Mouse (Mus musculus) kidney, embryonic 16.5 days (tissue): ENCODE measurements around the gene Itgam. TPM values are rescaled to one million over a fixed set of nuclear protein-coding genes. Genes with fewer than 3 reads are reported as not detected.
A peak's percentile ranks its signal among the peaks of the same experiment; 100 is the strongest.

Experiments used
- ATAC-seq: fragments of 200-750 bp; cut with Nextera tagmentation; 2 replicates; pipeline ENCODE4 v1.8.0; 2017; ENCODE audit warnings: moderate TSS enrichment; ENCODE audit not compliant: low FRiP score, low TSS enrichment
- H3K27ac ChIP-seq: fragments of 300-500 bp; sonication (generic); 2 replicates; pipeline ENCODE4 v1.5.1; 2014; ENCODE audit warnings: low read length
- H3K27me3 ChIP-seq: fragments of 300-500 bp; sonication (generic); 2 replicates; pipeline ENCODE4 v1.6.1; 2014; ENCODE audit warnings: low read length, control low read depth, mixed read lengths; ENCODE audit not compliant: insufficient read depth
- H3K36me3 ChIP-seq: fragments of 300-500 bp; sonication (generic); 2 replicates; pipeline ENCODE4 v1.6.1; 2014; ENCODE audit warnings: low read length, control low read depth, mixed read lengths; ENCODE audit not compliant: insufficient read depth
- H3K4me1 ChIP-seq: fragments of 300-500 bp; sonication (generic); 2 replicates; pipeline ENCODE4 v1.6.1; 2014; ENCODE audit warnings: low read length, control low read depth, mixed read lengths; ENCODE audit not compliant: insufficient read depth
- H3K4me2 ChIP-seq: fragments of 300-500 bp; sonication (generic); replicated peaks from 2 replicates; pipeline ENCODE4 v1.6.1; 2014; ENCODE audit warnings: low read depth, low read length
- H3K4me3 ChIP-seq: fragments of 300-500 bp; sonication (generic); 2 replicates; pipeline ENCODE4 v1.5.1; 2014; ENCODE audit warnings: mild to moderate bottlenecking, low read length
- H3K9ac ChIP-seq: fragments of 300-500 bp; sonication (generic); replicated peaks from 2 replicates; pipeline ENCODE4 v1.6.1; 2014; ENCODE audit warnings: low read length
- H3K9me3 ChIP-seq: fragments of 300-500 bp; sonication (generic); 2 replicates; pipeline ENCODE4 v1.6.1; 2016; ENCODE audit warnings: low read length, control low read depth
- WGBS: fragments of 180-500 bp; shearing (Covaris S2); extraction: QIAGEN DNeasy Blood & Tissue Kit; methylation state at CpG from one replicate; pipeline ENCODE4 v1.1.7; 2014; 5-methylcytosine and 5-hydroxymethylcytosine counted together
- polyA plus RNA-seq: library from polyadenylated mRNA; unstranded; fragments of >200 nt; fragmentation: Nextera tagmentation; extraction: Ambion mirVana; gene quantifications from 2 replicates; pipeline ENCODE4 v1.2.1, GENCODE M21; 2015

Itgam gene
- polyA plus RNA-seq, 1 experiment from 2014 or later: 0.80 TPM

GRCm38 (mm10) chr7:128050739-128051138, 11.7 kb upstream of the Itgam start:
- ATAC-seq: peak; percentile 54; the same call in 1 of the 2 replicates
- Histone ChIP-seq H3K36me3 (no peaks in the 10 kb centered on the region), H3K4me1 (no peaks in the 10 kb centered on the region), H3K9ac (no peak overlapping the region), H3K27ac (no peak overlapping the region), H3K27me3 (no peaks in the 10 kb centered on the region), H3K4me2 (no peak overlapping the region), H3K9me3 (no peaks in the 10 kb centered on the region), H3K4me3 (no peak overlapping the region)
- WGBS: 46% methylated on average over 4 of the region's 4 CpGs

- Histone ChIP-seq H3K36me3 (no peaks in the 10 kb centered on the region), H3K9me3 (no peaks in the 10 kb centered on the region), H3K9ac (no peak overlapping the region), H3K27ac (no peak overlapping the region), H3K4me3 (no peak overlapping the region), H3K4me1 (no peaks in the 10 kb centered on the region), H3K4me2 (no peak overlapping the region), H3K27me3 (no peaks in the 10 kb centered on the region)
- no peak for ATAC-seq
- WGBS: 46% methylated on average over 5 of the region's 5 CpGs
Measured at GRCm38 (mm10) chr7:128053061-128053460, 9.4 kb upstream of the Itgam start.

- Histone ChIP-seq H3K4me2 (no peak overlapping the region), H3K9me3 (no peaks in the 10 kb centered on the region), H3K27me3 (no peaks in the 10 kb centered on the region), H3K36me3 (no peaks in the 10 kb centered on the region), H3K4me1 (no peaks in the 10 kb centered on the region), H3K4me3 (no peak overlapping the region), H3K9ac (no peak overlapping the region), H3K27ac (no peak overlapping the region)
- 73% methylated on average over 3 of the region's 3 CpGs for WGBS
- no peak for ATAC-seq
Measured at GRCm38 (mm10) chr7:128056917-128057444, 5.5 kb upstream of the Itgam start.

GRCm38 (mm10) chr7:128057860-128058259, 4.6 kb upstream of the Itgam start:
- ATAC-seq: no peak
- WGBS: 71% methylated on average over 8 of the region's 8 CpGs
- Histone ChIP-seq H3K9ac (no peak overlapping the region), H3K4me1 (no peaks in the 10 kb centered on the region), H3K4me3 (no peak overlapping the region), H3K4me2 (no peak overlapping the region), H3K9me3 (no peaks in the 10 kb centered on the region), H3K36me3 (no peaks in the 10 kb centered on the region), H3K27ac (no peak overlapping the region), H3K27me3 (no peaks in the 10 kb centered on the region)

GRCm38 (mm10) chr7:128058576-128058975, 3.9 kb upstream of the Itgam start:
- Histone ChIP-seq H3K27ac (no peak overlapping the region), H3K9me3 (no peaks in the 10 kb centered on the region), H3K36me3 (no peaks in the 10 kb centered on the region), H3K27me3 (no peaks in the 10 kb centered on the region), H3K4me1 (no peaks in the 10 kb centered on the region), H3K4me2 (no peak overlapping the region), H3K4me3 (no peak overlapping the region), H3K9ac (no peak overlapping the region)
- no peak for ATAC-seq
- 71% methylated on average over 7 of the region's 7 CpGs for WGBS

GRCm38 (mm10) chr7:128059091-128059490, 3.3 kb upstream of the Itgam start:
- WGBS: 83% methylated on average over 4 of the region's 4 CpGs

GRCm38 (mm10) chr7:128063211-128063781, 856 bp downstream of the Itgam start:
- Histone ChIP-seq H3K4me3 (no peak overlapping the region), H3K27me3 (no peaks in the 10 kb centered on the region), H3K36me3 (no peaks in the 10 kb centered on the region), H3K4me2 (no peak overlapping the region), H3K27ac (no peak overlapping the region), H3K9me3 (no peaks in the 10 kb centered on the region), H3K4me1 (no peaks in the 10 kb centered on the region), H3K9ac (no peak overlapping the region)
- no peak for ATAC-seq
- WGBS: 89% methylated on average over 6 of the region's 6 CpGs

More at GRCm38 (mm10) chr7:128059091-128059490, 3.3 kb upstream of the Itgam start:
- Histone ChIP-seq H3K4me2 (no peak overlapping the region), H3K4me3 (no peak overlapping the region), H3K36me3 (no peaks in the 10 kb centered on the region), H3K27ac (no peak overlapping the region), H3K9ac (no peak overlapping the region), H3K4me1 (no peaks in the 10 kb centered on the region), H3K27me3 (no peaks in the 10 kb centered on the region), H3K9me3 (no peaks in the 10 kb centered on the region)
- no peak for ATAC-seq

- no peaks in the 10 kb centered on the region for H3K4me1 ChIP-seq
- no peak overlapping the region for H3K27ac ChIP-seq
- no peaks in the 10 kb centered on the region for H3K36me3 ChIP-seq
- WGBS: 79% methylated on average over 5 of the region's 5 CpGs
- H3K4me3 ChIP-seq: no peak overlapping the region
- ATAC-seq: no peak
- no peak overlapping the region for H3K9ac ChIP-seq
- no peaks in the 10 kb centered on the region for H3K27me3 ChIP-seq
- H3K4me2 ChIP-seq: no peak overlapping the region
- H3K9me3 ChIP-seq: no peaks in the 10 kb centered on the region
Measured at GRCm38 (mm10) chr7:128065547-128065946, 3.1 kb downstream of the Itgam start.

- Histone ChIP-seq H3K27me3 (no peaks in the 10 kb centered on the region), H3K9me3 (no peaks in the 10 kb centered on the region), H3K9ac (no peak overlapping the region), H3K27ac (no peak overlapping the region), H3K4me1 (no peaks in the 10 kb centered on the region), H3K36me3 (no peaks in the 10 kb centered on the region), H3K4me3 (no peak overlapping the region), H3K4me2 (no peak overlapping the region)
- no peak for ATAC-seq
- 70% methylated on average over 3 of the region's 3 CpGs for WGBS
Measured at GRCm38 (mm10) chr7:128067847-128068246, 5.4 kb downstream of the Itgam start.

- Histone ChIP-seq H3K9me3 (no peaks in the 10 kb centered on the region), H3K9ac (no peak overlapping the region), H3K36me3 (no peaks in the 10 kb centered on the region), H3K4me2 (no peak overlapping the region), H3K4me1 (no peaks in the 10 kb centered on the region), H3K4me3 (no peak overlapping the region), H3K27ac (no peak overlapping the region), H3K27me3 (no peaks in the 10 kb centered on the region)
- no peak for ATAC-seq
- WGBS: 91% methylated on average over 2 of the region's 2 CpGs
Measured at GRCm38 (mm10) chr7:128069844-128070243, 7.4 kb downstream of the Itgam start.
